Mouse (Mus musculus) stomach, embryonic 15.5 days (tissue): ENCODE measurements around the gene Prkn. TPM values are rescaled to one million over a fixed set of nuclear protein-coding genes. Genes with fewer than 3 reads are reported as not detected.

Source experiments
- ATAC-seq: fragments of 200-750 bp; cut with Nextera tagmentation; 2 replicates; pipeline ENCODE4 v1.8.0; 2017; ENCODE audit warnings: low read depth, moderate number of reproducible peaks, moderate TSS enrichment; ENCODE audit not compliant: insufficient read depth, low FRiP score
- H3K27ac ChIP-seq: fragments of 300-500 bp; sonication (generic); 2 replicates; pipeline ENCODE4 v1.5.1; 2015; ENCODE audit warnings: mild to moderate bottlenecking, inconsistent platforms
- H3K27me3 ChIP-seq: fragments of 300-500 bp; sonication (generic); replicated peaks from 2 replicates; pipeline ENCODE4 v1.6.1; 2015; ENCODE audit warnings: inconsistent platforms
- H3K36me3 ChIP-seq: fragments of 300-500 bp; sonication (generic); 2 replicates; pipeline ENCODE4 v1.6.1; 2015; ENCODE audit warnings: inconsistent platforms
- H3K4me1 ChIP-seq: fragments of 300-500 bp; sonication (generic); 2 replicates; pipeline ENCODE4 v1.6.1; 2015; ENCODE audit warnings: inconsistent platforms
- H3K4me2 ChIP-seq: fragments of 300-500 bp; sonication (generic); 2 replicates; pipeline ENCODE4 v1.6.1; 2015; ENCODE audit warnings: mild to moderate bottlenecking, inconsistent platforms
- H3K4me3 ChIP-seq: fragments of 300-500 bp; sonication (generic); replicated peaks from 2 replicates; pipeline ENCODE4 v1.5.1; 2015; ENCODE audit warnings: inconsistent platforms
- H3K9ac ChIP-seq: fragments of 300-500 bp; sonication (generic); 2 replicates; pipeline ENCODE4 v1.6.1; 2015; ENCODE audit warnings: inconsistent platforms
- H3K9me3 ChIP-seq: fragments of 300-500 bp; sonication (generic); 2 replicates; pipeline ENCODE4 v1.6.1; 2016; ENCODE audit warnings: inconsistent platforms
- WGBS: fragments of 180-500 bp; shearing (Covaris S2); methylation state at CpG from one replicate; pipeline ENCODE4 v1.1.7; 2015; 5-methylcytosine and 5-hydroxymethylcytosine counted together
- polyA plus RNA-seq: library from polyadenylated mRNA; unstranded; fragments of >200 nt; fragmentation: Nextera tagmentation; extraction: Ambion mirVana; gene quantifications from 2 replicates; pipeline ENCODE4 v1.2.1, GENCODE M21; 2015

Gene Prkn
- polyA plus RNA-seq, 1 experiment from 2014 or later, result 2.0 TPM

DNA sequence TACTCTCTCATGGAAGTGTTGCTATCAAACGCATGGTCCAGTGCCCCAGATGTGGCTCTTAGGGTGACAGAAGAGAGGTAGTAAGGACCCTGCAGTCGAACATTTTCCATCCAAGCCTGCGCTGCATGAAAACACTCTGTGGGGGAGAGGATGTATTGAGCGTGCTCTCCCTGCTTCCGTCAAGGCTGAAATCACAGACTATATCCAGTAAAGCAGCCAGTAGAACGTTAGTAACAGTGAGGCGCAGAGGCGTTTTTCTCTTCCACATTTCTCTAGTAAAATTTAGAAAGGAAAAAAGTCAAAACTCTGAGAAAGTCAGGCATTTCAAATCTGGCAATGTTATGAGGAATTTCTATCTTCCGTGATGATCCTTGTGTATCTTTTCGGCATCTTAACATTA is 897.7 kb downstream of the Prkn start:
- no peaks in the 10 kb centered on the region for H3K4me1 ChIP-seq
- ATAC-seq, result no peak
- H3K9me3 ChIP-seq, result no peaks in the 10 kb centered on the region
- no peaks in the 10 kb centered on the region for H3K36me3 ChIP-seq
- no peak overlapping the region for H3K4me3 ChIP-seq
- no peak overlapping the region for H3K9ac ChIP-seq
- no peak overlapping the region for H3K27ac ChIP-seq
- no peak overlapping the region for H3K4me2 ChIP-seq
- WGBS, result 93% methylated on average over 10 of the region's 10 CpGs
- no peaks in the 10 kb centered on the region for H3K27me3 ChIP-seq

DNA sequence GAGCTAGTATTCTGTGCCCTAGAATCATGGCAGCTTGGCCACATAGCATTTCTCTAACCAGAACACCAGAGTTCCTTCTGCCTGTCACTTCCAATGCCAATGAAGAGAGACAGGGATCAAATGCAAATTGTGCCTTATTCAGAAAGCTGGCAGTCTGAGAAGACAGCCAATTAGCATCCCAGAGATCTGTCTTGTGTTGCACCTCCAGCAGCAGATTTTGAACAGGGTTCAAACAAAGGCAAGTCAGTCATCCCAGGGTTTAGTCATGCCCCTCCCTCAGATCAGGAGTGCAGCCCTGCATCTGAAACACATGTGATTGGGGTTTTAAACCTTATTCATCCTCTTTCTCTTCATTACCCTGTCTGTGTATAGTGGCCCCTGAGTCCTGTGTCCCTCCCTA is 900.5 kb downstream of the Prkn start:
- H3K4me1 ChIP-seq, result no peaks in the 10 kb centered on the region
- H3K9ac ChIP-seq, result no peak overlapping the region
- H3K4me3 ChIP-seq, result no peak overlapping the region
- H3K9me3 ChIP-seq, result no peaks in the 10 kb centered on the region
- no peaks in the 10 kb centered on the region for H3K27me3 ChIP-seq
- ATAC-seq, result no peak
- H3K4me2 ChIP-seq, result no peak overlapping the region
- H3K27ac ChIP-seq, result no peak overlapping the region
- H3K36me3 ChIP-seq, result no peaks in the 10 kb centered on the region

DNA sequence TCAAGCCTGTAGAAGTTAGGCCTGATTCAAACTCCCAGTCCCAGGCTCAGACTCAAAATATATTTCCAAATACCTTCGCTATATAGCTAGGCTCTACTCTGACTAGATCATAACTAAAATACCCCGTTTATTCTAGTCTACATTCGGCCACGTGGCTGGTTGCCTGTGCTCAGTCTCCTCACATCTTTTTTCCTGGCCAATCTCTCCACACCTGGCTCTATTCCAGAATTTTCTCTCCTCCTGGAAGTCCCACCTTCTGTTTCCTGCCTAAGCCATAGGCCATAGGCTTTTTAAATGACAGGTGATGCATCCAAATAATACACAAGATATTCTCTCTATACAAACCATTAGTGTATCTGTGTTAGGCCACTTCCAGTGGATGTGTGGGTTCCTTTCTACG is 901.0 kb downstream of the Prkn start:
- no peak overlapping the region for H3K9ac ChIP-seq
- H3K9me3 ChIP-seq, result no peaks in the 10 kb centered on the region
- H3K36me3 ChIP-seq, result no peaks in the 10 kb centered on the region
- no peaks in the 10 kb centered on the region for H3K27me3 ChIP-seq
- H3K27ac ChIP-seq, result no peak overlapping the region
- H3K4me2 ChIP-seq, result no peak overlapping the region
- H3K4me3 ChIP-seq, result no peak overlapping the region
- H3K4me1 ChIP-seq, result no peaks in the 10 kb centered on the region
- no peak for ATAC-seq
- WGBS, result 82% methylated on average over 5 of the region's 5 CpGs

GRCm38 (mm10) chr17:11751251-11751650 is 911.1 kb downstream of the Prkn start:
- H3K36me3 ChIP-seq, result no peaks in the 10 kb centered on the region
- no peaks in the 10 kb centered on the region for H3K4me1 ChIP-seq
- H3K27me3 ChIP-seq, result no peaks in the 10 kb centered on the region
- no peak overlapping the region for H3K27ac ChIP-seq
- 75% methylated on average over 2 of the region's 2 CpGs for WGBS
- ATAC-seq, result no peak
- H3K4me3 ChIP-seq, result no peak overlapping the region
- no peaks in the 10 kb centered on the region for H3K9me3 ChIP-seq
- H3K9ac ChIP-seq, result no peak overlapping the region
- no peak overlapping the region for H3K4me2 ChIP-seq

GRCm38 (mm10) chr17:11752686-11753085 is 912.5 kb downstream of the Prkn start:
- Histone ChIP-seq H3K27ac (no peak overlapping the region), H3K9me3 (no peaks in the 10 kb centered on the region), H3K36me3 (no peaks in the 10 kb centered on the region), H3K9ac (no peak overlapping the region), H3K4me2 (no peak overlapping the region), H3K27me3 (no peaks in the 10 kb centered on the region), H3K4me1 (no peaks in the 10 kb centered on the region), H3K4me3 (no peak overlapping the region)
- WGBS, result 36% methylated on average over 2 of the region's 2 CpGs
- no peak for ATAC-seq

- Histone ChIP-seq H3K9me3 (no peaks in the 10 kb centered on the region), H3K4me2 (no peak overlapping the region), H3K4me3 (no peak overlapping the region), H3K4me1 (no peaks in the 10 kb centered on the region), H3K27ac (no peak overlapping the region), H3K9ac (no peak overlapping the region), H3K36me3 (no peaks in the 10 kb centered on the region), H3K27me3 (no peaks in the 10 kb centered on the region)
- ATAC-seq, result no peak
- 82% methylated on average over 3 of the region's 3 CpGs for WGBS
Measured at GRCm38 (mm10) chr17:11765117-11765516, 924.9 kb downstream of the Prkn start.

DNA sequence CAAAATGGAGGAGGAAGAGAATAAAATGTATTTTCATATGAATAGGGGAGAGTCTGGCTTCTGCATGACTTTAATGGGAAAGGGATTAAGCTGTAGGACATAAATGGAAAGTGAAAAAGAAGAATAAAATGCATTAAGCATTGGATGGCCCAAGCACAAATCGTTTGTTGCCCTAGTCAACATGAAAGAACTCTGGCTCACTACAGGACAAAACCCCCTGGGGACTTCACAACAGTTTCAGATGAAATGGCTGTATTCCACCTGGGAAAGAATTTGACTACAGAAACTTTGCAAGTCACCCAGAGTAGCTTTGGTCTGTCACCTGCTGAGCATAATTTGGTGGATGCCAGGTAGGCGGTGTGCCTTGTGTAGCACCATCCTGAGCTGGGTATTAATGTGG is 925.4 kb downstream of the Prkn start:
- Histone ChIP-seq H3K9ac (no peak overlapping the region), H3K4me2 (no peak overlapping the region), H3K4me3 (no peak overlapping the region), H3K36me3 (no peaks in the 10 kb centered on the region), H3K27me3 (no peaks in the 10 kb centered on the region), H3K27ac (no peak overlapping the region), H3K9me3 (no peaks in the 10 kb centered on the region), H3K4me1 (no peaks in the 10 kb centered on the region)
- no peak for ATAC-seq
- WGBS, result 71% methylated on average over 2 of the region's 2 CpGs

- 60% methylated on average over 4 of the region's 4 CpGs for WGBS
- Histone ChIP-seq H3K4me3 (no peak overlapping the region), H3K27ac (no peak overlapping the region), H3K4me1 (no peaks in the 10 kb centered on the region), H3K9ac (no peak overlapping the region), H3K9me3 (no peaks in the 10 kb centered on the region), H3K27me3 (no peaks in the 10 kb centered on the region), H3K36me3 (no peaks in the 10 kb centered on the region), H3K4me2 (no peak overlapping the region)
- ATAC-seq, result no peak
Measured at GRCm38 (mm10) chr17:11767301-11767700, 927.1 kb downstream of the Prkn start.

DNA sequence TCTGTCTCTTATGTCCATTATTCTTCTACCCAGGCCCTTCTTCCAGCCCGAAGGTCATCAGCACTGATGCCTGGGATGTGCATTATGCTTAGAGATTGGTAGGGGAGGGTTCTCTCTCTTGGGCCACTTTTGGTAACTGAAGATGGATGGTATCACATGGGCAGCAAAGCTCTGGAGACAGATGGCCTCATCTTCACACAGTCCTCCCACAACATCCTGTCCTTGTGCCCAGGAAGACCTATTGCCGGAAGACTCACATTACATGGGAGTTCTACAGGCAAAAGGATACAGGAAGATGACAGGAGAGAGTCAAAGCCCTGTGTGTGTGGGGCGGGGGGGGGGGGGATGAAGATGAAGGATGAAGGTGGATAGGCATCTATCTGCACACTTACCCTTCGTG is 928.2 kb downstream of the Prkn start:
- no peaks in the 10 kb centered on the region for H3K36me3 ChIP-seq
- no peak overlapping the region for H3K4me2 ChIP-seq
- no peak for ATAC-seq
- no peak overlapping the region for H3K9ac ChIP-seq
- 79% methylated on average over 4 of the region's 4 CpGs for WGBS
- H3K4me3 ChIP-seq, result no peak overlapping the region
- no peak overlapping the region for H3K27ac ChIP-seq
- H3K9me3 ChIP-seq, result no peaks in the 10 kb centered on the region
- H3K4me1 ChIP-seq, result no peaks in the 10 kb centered on the region
- H3K27me3 ChIP-seq, result no peaks in the 10 kb centered on the region

DNA sequence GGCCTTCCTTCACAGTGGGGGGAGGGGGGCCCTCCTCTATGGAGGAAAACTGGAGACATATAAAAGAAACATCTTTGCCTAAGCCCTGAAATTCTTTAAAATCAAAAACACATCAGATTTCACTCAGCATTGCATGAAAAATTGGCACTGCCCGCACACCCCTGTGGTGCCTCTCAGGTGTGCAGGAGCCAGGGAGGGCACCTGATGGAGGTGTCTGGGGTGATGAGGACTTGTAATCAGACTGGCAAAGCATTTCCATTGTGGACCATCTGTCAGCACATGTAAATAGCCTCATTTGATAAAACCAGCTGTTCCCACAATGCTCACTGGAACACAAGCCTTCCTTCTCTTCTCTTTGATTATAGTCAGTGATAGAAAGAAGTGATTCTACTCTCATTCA is 928.8 kb downstream of the Prkn start:
- 92% methylated on average over 1 of the region's 1 CpGs for WGBS
- H3K9ac ChIP-seq, result no peak overlapping the region
- H3K9me3 ChIP-seq, result no peaks in the 10 kb centered on the region
- H3K27me3 ChIP-seq, result no peaks in the 10 kb centered on the region
- no peak for ATAC-seq
- no peak overlapping the region for H3K4me2 ChIP-seq
- H3K36me3 ChIP-seq, result no peaks in the 10 kb centered on the region
- no peak overlapping the region for H3K27ac ChIP-seq
- no peak overlapping the region for H3K4me3 ChIP-seq
- no peaks in the 10 kb centered on the region for H3K4me1 ChIP-seq

- Histone ChIP-seq H3K4me2 (no peak overlapping the region), H3K36me3 (no peaks in the 10 kb centered on the region), H3K9me3 (no peaks in the 10 kb centered on the region), H3K9ac (no peak overlapping the region), H3K27me3 (no peaks in the 10 kb centered on the region), H3K4me3 (no peak overlapping the region), H3K4me1 (no peaks in the 10 kb centered on the region), H3K27ac (no peak overlapping the region)
- no peak for ATAC-seq
- WGBS, result 72% methylated on average over 3 of the region's 3 CpGs
Measured at GRCm38 (mm10) chr17:11769513-11769912, 929.3 kb downstream of the Prkn start.

GRCm38 (mm10) chr17:11779547-11779946 is 939.4 kb downstream of the Prkn start:
- Histone ChIP-seq H3K36me3 (no peaks in the 10 kb centered on the region), H3K9ac (no peak overlapping the region), H3K4me3 (no peak overlapping the region), H3K27ac (no peak overlapping the region), H3K4me1 (no peaks in the 10 kb centered on the region), H3K27me3 (no peaks in the 10 kb centered on the region), H3K9me3 (no peaks in the 10 kb centered on the region), H3K4me2 (no peak overlapping the region)
- 83% methylated on average over 12 of the region's 12 CpGs for WGBS
- ATAC-seq, result no peak

GRCm38 (mm10) chr17:11780005-11780404 is 939.8 kb downstream of the Prkn start:
- Histone ChIP-seq H3K27ac (no peak overlapping the region), H3K4me1 (no peaks in the 10 kb centered on the region), H3K27me3 (no peaks in the 10 kb centered on the region), H3K36me3 (no peaks in the 10 kb centered on the region), H3K4me2 (no peak overlapping the region), H3K4me3 (no peak overlapping the region), H3K9ac (no peak overlapping the region), H3K9me3 (no peaks in the 10 kb centered on the region)
- WGBS, result 65% methylated on average over 2 of the region's 2 CpGs
- ATAC-seq, result no peak
